14 mouse cellular contexts compared by ENCODE assay signal in the genomic region with DNA sequence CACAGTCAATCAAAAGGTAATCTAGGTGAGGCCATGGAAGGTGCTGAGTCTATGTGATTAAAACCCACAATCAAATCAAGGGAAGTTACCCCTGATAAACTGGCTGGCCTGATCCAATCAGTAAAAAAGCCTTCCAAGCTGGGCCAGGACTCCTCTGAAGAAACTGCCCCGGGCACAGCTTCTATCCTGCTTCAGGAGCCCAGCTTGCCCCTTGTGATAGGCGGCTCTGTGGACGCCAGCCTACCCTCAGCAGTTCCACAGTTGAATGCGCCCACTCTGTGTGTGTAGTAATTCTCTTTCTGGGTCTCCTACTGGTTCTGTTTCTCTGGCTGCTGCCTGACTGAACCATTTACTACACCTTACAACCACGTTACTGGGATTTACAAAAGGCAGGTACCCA.
DNase-seq lines count a peak whose midpoint lies in the region; ATAC-seq and TF ChIP-seq lines count a peak whose summit lies in the region.
"Had no signal": no experiment of that assay in that cellular context is flagged by ENCODE, and none has a peak within 500 bp of the region (broad histone marks: within the 10 kb centered on the region; RNA-seq: fewer than 3 reads in every experiment).

No protein-coding gene starts in this region.

- H3K27me3 ChIP-seq in midbrain, embryonic 10.5 days (ENCODE audit: low read depth, poor library complexity, severe bottlenecking) = no peaks in the 10 kb centered on the region
- H3K27me3 ChIP-seq: embryonic facial prominence, embryonic 15.5 days; intestine, embryonic 15.5 days; liver, embryonic 13.5 days; Patski; stomach, embryonic 15.5 days had no signal

- no peak for DNase-seq in frontal cortex, postnatal 25 days (ENCODE audit: low spot score in 2 of 2)
- DNase-seq in left cerebral cortex, adult 2 months (ENCODE audit: extremely low spot score in 1 of 2, low spot score in 2 of 2) = no peak
- DNase-seq in left cerebral cortex, postnatal 36 days (ENCODE audit: low spot score in 2 of 2) = no peak
- DNase-seq in midbrain, embryonic 10.5 days (ENCODE audit: low spot score) = no peak
- DNase-seq in gastrocnemius, postnatal 36 days = no peak
- DNase-seq: left cerebral cortex, postnatal 4 days; liver, embryonic 13.5 days had no signal

- no peak for TF ChIP-seq CTCF in left cerebral cortex, adult 2 months (IDR thresholded peaks at IDR 0.05)
- TF ChIP-seq CTCF in olfactory bulb, adult 2 months (IDR thresholded peaks at IDR 0.05; ENCODE audit: insufficient read depth, low read depth, low read length) = no peak

- ATAC-seq in frontal cortex, adult (ENCODE audit: low TSS enrichment) = peak; percentile 29; the same call in 1 of the 2 replicates
- no peak for ATAC-seq in CD4-positive, CD25-positive, alpha-beta regulatory T cell, adult 4 months
- ATAC-seq: intestine, embryonic 15.5 days; Patski had no signal

- H3K9me3 ChIP-seq in midbrain, embryonic 10.5 days (replicated peaks) = no peaks in the 10 kb centered on the region
- H3K9me3 ChIP-seq: embryonic facial prominence, embryonic 15.5 days; intestine, embryonic 15.5 days; liver, embryonic 13.5 days; stomach, embryonic 15.5 days had no signal

- no peak overlapping the region for H3K4me3 ChIP-seq in left cerebral cortex, adult 2 months
- no peak overlapping the region for H3K4me3 ChIP-seq in midbrain, embryonic 10.5 days
- no peak overlapping the region for H3K4me3 ChIP-seq in olfactory bulb, adult 2 months (ENCODE audit: insufficient read depth, low read depth, low read length)
- H3K4me3 ChIP-seq: embryonic facial prominence, embryonic 15.5 days; intestine, embryonic 15.5 days; liver, embryonic 13.5 days; stomach, embryonic 15.5 days had no signal

- intact Hi-C loops in left cerebral cortex, adult 2 months (cut with DNase I) = no loop called here
- intact Hi-C loops in left cerebral cortex, postnatal 36 days (cut with DNase I) = no loop called here
- intact Hi-C loops in gastrocnemius, postnatal 36 days (cut with DNase I) = no loop called here

- peak overlapping the region; percentile 62; the same call in 1 of the 2 replicates for H3K27ac ChIP-seq in left cerebral cortex, adult 2 months
- H3K27ac ChIP-seq in midbrain, embryonic 10.5 days (replicated peaks) = peak overlapping the region; percentile 52
- H3K27ac ChIP-seq in olfactory bulb, adult 2 months (ENCODE audit: insufficient read depth, low read depth, low read length) = peak overlapping the region; percentile 54; the same call in 1 of the 2 replicates
- H3K27ac ChIP-seq: embryonic facial prominence, embryonic 15.5 days; intestine, embryonic 15.5 days; liver, embryonic 13.5 days; stomach, embryonic 15.5 days had no signal

- WGBS in midbrain, embryonic 10.5 days = 76% methylated on average over 5 of the region's 5 CpGs
- WGBS in olfactory bulb, adult 2 months = 60% methylated on average over 5 of the region's 5 CpGs

- no peak for TF ChIP-seq POLR2A in olfactory bulb, adult 2 months (IDR thresholded peaks at IDR 0.05; ENCODE audit: insufficient read depth, low read depth, low read length)

- H3K4me1 ChIP-seq in midbrain, embryonic 10.5 days = peaks cover 36% of the 10 kb centered on the region
- H3K4me1 ChIP-seq in olfactory bulb, adult 2 months (ENCODE audit: control insufficient read depth, insufficient read depth, low read length) = peaks cover 16% of the 10 kb centered on the region
- H3K4me1 ChIP-seq: embryonic facial prominence, embryonic 15.5 days; liver, embryonic 13.5 days; stomach, embryonic 15.5 days had no signal

- H3K36me3 ChIP-seq in midbrain, embryonic 10.5 days = no peaks in the 10 kb centered on the region
- H3K36me3 ChIP-seq: embryonic facial prominence, embryonic 15.5 days; intestine, embryonic 15.5 days; liver, embryonic 13.5 days; stomach, embryonic 15.5 days had no signal
